In the genomic region with DNA sequence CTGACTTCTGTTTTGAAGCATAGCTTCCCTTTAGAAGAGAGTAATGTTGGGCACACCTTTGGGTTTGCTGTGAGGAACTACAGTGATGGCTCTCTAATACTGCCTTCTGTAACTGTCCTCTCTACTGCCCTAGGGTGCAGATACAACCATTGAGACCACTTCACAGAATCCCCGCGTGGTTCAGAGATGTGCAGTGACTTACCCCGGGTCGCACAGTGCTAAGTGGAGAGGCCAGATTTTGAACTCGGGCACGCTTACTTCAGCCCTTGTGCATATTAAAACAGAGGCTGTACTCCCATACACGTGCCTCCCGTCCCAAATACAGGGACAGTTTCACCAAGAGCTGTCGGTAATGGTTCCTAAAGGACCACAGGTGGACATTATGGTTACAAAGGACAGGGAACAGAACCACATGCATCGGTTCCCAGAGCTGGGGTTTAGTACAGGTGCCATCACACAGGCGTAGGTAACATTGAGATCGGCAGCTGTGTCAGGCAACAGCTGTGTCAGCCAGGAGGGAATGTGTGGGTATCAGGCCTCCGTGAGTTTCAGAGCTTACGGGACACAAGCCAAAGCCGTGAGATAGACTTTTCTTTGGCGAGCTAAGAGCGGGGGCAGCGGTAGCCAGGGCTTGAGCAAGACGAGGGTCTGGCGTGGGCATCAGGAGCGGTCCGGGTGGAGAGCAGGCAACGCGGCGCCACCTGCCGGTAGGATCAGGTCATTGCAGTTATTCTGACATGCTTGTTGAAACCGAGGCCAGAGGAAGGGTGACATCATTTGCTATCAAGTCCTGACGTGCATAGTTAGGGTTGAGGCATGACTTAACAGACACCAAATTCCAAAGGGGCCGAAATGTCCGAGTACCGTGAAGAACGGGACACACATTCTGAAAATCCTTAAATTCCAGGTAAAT, we compare ENCODE assay signal across 8 mouse cellular contexts.
A peak's percentile ranks its signal among the peaks of the same experiment; 100 is the strongest.
DNase-seq lines count a peak whose midpoint lies in the region; ATAC-seq and TF ChIP-seq lines count a peak whose summit lies in the region.

No protein-coding gene starts in this region.

- ATAC-seq in embryonic facial prominence, embryonic 15.5 days (ENCODE audit: insufficient number of reproducible peaks, low FRiP score, low TSS enrichment, low read depth) = peak; percentile 76
- ATAC-seq in limb, embryonic 11.5 days (ENCODE audit: insufficient number of reproducible peaks, low FRiP score, low TSS enrichment, low read depth) = peak; percentile 52
- peak; percentile 65; the same call in 1 of the 2 replicates for ATAC-seq in midbrain, embryonic 14.5 days (ENCODE audit: low FRiP score, low TSS enrichment)

- DNase-seq in 416B (ENCODE audit: low read depth) = peak; percentile 90
- DNase-seq in adrenal gland, postnatal 4 days (ENCODE audit: low spot score in 2 of 2) = peak; percentile 75
- peak; percentile 84 to 85 for DNase-seq in heart, adult 2 months
- peak; percentile 78 for DNase-seq in kidney, adult 2 months
- DNase-seq in limb, embryonic 11.5 days (ENCODE audit: low spot score) = peak; percentile 93
- DNase-seq in midbrain, embryonic 14.5 days = peak; percentile 92
- peak; percentile 61 to 81 for DNase-seq in spleen, adult 18-20 months

- no peaks in the 10 kb centered on the region for H3K79me2 ChIP-seq in heart, adult 2 months (replicated peaks; ENCODE audit: control insufficient read depth, insufficient read depth, low read length)

- H3K9ac ChIP-seq in embryonic facial prominence, embryonic 15.5 days = peak overlapping the region; percentile 18; the same call in 1 of the 2 replicates
- no peak overlapping the region for H3K9ac ChIP-seq in heart, adult 2 months (ENCODE audit: low read depth, low read length)
- no peak overlapping the region for H3K9ac ChIP-seq in limb, embryonic 11.5 days (ENCODE audit: low read length)
- peak overlapping the region; percentile 21; the same call in 1 of the 2 replicates for H3K9ac ChIP-seq in midbrain, embryonic 14.5 days (replicated peaks; ENCODE audit: low read length)

- TF ChIP-seq EP300 in heart, adult 2 months (IDR thresholded peaks at IDR 0.05; ENCODE audit: insufficient read depth, low read depth, low read length) = no peak

- intact Hi-C loops in heart, adult 2 months (cut with DNase I) = loop anchor here (5.0 kb wide), 3 partner anchors 105 to 875 kb away; partner anchors contain the start of gene Zfp644

- H3K27me3 ChIP-seq in embryonic facial prominence, embryonic 15.5 days = no peaks in the 10 kb centered on the region
- H3K27me3 ChIP-seq in heart, adult 2 months (ENCODE audit: control insufficient read depth, insufficient read depth, low read length) = no peaks in the 10 kb centered on the region; the same call in 1 of the 2 replicates
- H3K27me3 ChIP-seq in kidney, adult 2 months (replicated peaks; ENCODE audit: control insufficient read depth, insufficient read depth, low read length) = no peaks in the 10 kb centered on the region
- peaks cover 3% of the 10 kb centered on the region; the same call in 1 of the 2 replicates for H3K27me3 ChIP-seq in limb, embryonic 11.5 days (ENCODE audit: control insufficient read depth, insufficient read depth, low read length)
- H3K27me3 ChIP-seq in midbrain, embryonic 14.5 days (ENCODE audit: control insufficient read depth, insufficient read depth, low read length) = no peaks in the 10 kb centered on the region

- no peaks in the 10 kb centered on the region for H3K36me3 ChIP-seq in embryonic facial prominence, embryonic 15.5 days
- H3K36me3 ChIP-seq in heart, adult 2 months (ENCODE audit: control insufficient read depth, insufficient read depth, low read length) = no peaks in the 10 kb centered on the region
- no peaks in the 10 kb centered on the region for H3K36me3 ChIP-seq in kidney, adult 2 months (ENCODE audit: control insufficient read depth, insufficient read depth, low read length)
- no peaks in the 10 kb centered on the region for H3K36me3 ChIP-seq in limb, embryonic 11.5 days (ENCODE audit: control insufficient read depth, insufficient read depth, low read length)
- H3K36me3 ChIP-seq in midbrain, embryonic 14.5 days (ENCODE audit: control insufficient read depth, insufficient read depth, low read length) = no peaks in the 10 kb centered on the region

- TF ChIP-seq POLR2A in heart, adult 2 months (IDR thresholded peaks at IDR 0.05; ENCODE audit: insufficient read depth, low read depth, low read length) = no peak
- TF ChIP-seq POLR2A in kidney, adult 2 months (IDR thresholded peaks at IDR 0.05; ENCODE audit: low read depth, low read length) = no peak

- peak; percentile 96 for TF ChIP-seq CTCF in heart, adult 2 months (IDR thresholded peaks at IDR 0.05)
- TF ChIP-seq CTCF in kidney, adult 2 months (conservative IDR thresholded peaks at IDR 0.05; ENCODE audit: insufficient read depth, insufficient read length, low read depth, low read length) = peak; percentile 92

- no peak overlapping the region for H3K27ac ChIP-seq in embryonic facial prominence, embryonic 15.5 days (replicated peaks)
- no peak overlapping the region for H3K27ac ChIP-seq in heart, adult 2 months
- H3K27ac ChIP-seq in kidney, adult 2 months (ENCODE audit: insufficient read depth, low read depth, low read length) = no peak overlapping the region
- no peak overlapping the region for H3K27ac ChIP-seq in limb, embryonic 11.5 days (replicated peaks; ENCODE audit: low read depth, low read length)
- H3K27ac ChIP-seq in midbrain, embryonic 14.5 days (replicated peaks; ENCODE audit: low read depth, low read length) = no peak overlapping the region

- H3K9me3 ChIP-seq in embryonic facial prominence, embryonic 15.5 days (replicated peaks) = no peaks in the 10 kb centered on the region
- H3K9me3 ChIP-seq in limb, embryonic 11.5 days (ENCODE audit: control insufficient read depth, low read length) = no peaks in the 10 kb centered on the region
- H3K9me3 ChIP-seq in midbrain, embryonic 14.5 days (ENCODE audit: control insufficient read depth, low read length) = no peaks in the 10 kb centered on the region

- peak overlapping the region; percentile 34 for H3K4me3 ChIP-seq in embryonic facial prominence, embryonic 15.5 days (replicated peaks)
- H3K4me3 ChIP-seq in heart, adult 2 months = no peak overlapping the region
- peak overlapping the region; percentile 4; the same call in 1 of the 2 replicates for H3K4me3 ChIP-seq in kidney, adult 2 months (ENCODE audit: insufficient read depth, low read depth, low read length)
- H3K4me3 ChIP-seq in limb, embryonic 11.5 days (ENCODE audit: low read depth, low read length) = no peak overlapping the region
- H3K4me3 ChIP-seq in midbrain, embryonic 14.5 days (replicated peaks; ENCODE audit: low read depth, low read length) = peak overlapping the region; percentile 24; the same call in 1 of the 2 replicates

- peaks cover 13% of the 10 kb centered on the region for H3K4me1 ChIP-seq in embryonic facial prominence, embryonic 15.5 days
- H3K4me1 ChIP-seq in heart, adult 2 months (ENCODE audit: control insufficient read depth, insufficient read depth, low read length) = no peaks in the 10 kb centered on the region; the same call in 1 of the 2 replicates
- H3K4me1 ChIP-seq in kidney, adult 2 months (ENCODE audit: control insufficient read depth, insufficient read depth, low read length) = 0 out of 2 replicates have a peak, but pooled peaks cover 3% of the 10 kb centered on the region
- peaks cover 7% of the 10 kb centered on the region for H3K4me1 ChIP-seq in limb, embryonic 11.5 days (ENCODE audit: control insufficient read depth, insufficient read depth, low read length)
- no peaks in the 10 kb centered on the region for H3K4me1 ChIP-seq in midbrain, embryonic 14.5 days (ENCODE audit: control insufficient read depth, insufficient read depth, low read length)

- 5% methylated on average over 32 of the region's 32 CpGs for WGBS in embryonic facial prominence, embryonic 15.5 days
- 8% methylated on average over 32 of the region's 32 CpGs for WGBS in heart, adult 2 months
- WGBS in kidney, adult 2 months = 8% methylated on average over 32 of the region's 32 CpGs
- WGBS in limb, embryonic 11.5 days = 5% methylated on average over 32 of the region's 32 CpGs
- WGBS in midbrain, embryonic 14.5 days = 6% methylated on average over 32 of the region's 32 CpGs

- peak overlapping the region; percentile 69 for H3K4me2 ChIP-seq in embryonic facial prominence, embryonic 15.5 days (replicated peaks)
- peak overlapping the region; percentile 36; the same call in 1 of the 2 replicates for H3K4me2 ChIP-seq in limb, embryonic 11.5 days (ENCODE audit: low read depth, severe bottlenecking)
- peak overlapping the region; percentile 54 for H3K4me2 ChIP-seq in midbrain, embryonic 14.5 days (ENCODE audit: low read length)

Comparison
In these comparisons a context has a peak if more than half of its experiments do, and no peak if none do; other contexts are left out.
1. H3K4me3 ChIP-seq: peak in embryonic facial prominence, embryonic 15.5 days (single experiment), kidney, adult 2 months (single experiment) and midbrain, embryonic 14.5 days (single experiment); none in heart, adult 2 months (single experiment) and limb, embryonic 11.5 days (single experiment).
2. H3K9ac ChIP-seq: peak in embryonic facial prominence, embryonic 15.5 days (single experiment) and midbrain, embryonic 14.5 days (single experiment); none in heart, adult 2 months (single experiment) and limb, embryonic 11.5 days (single experiment).
3. Peak in every context shown above with its lines, with median percentiles within 50 percentile points of each other: DNase-seq, ATAC-seq and H3K4me2 ChIP-seq.